Mouse (Mus musculus): ENCODE results near the gene Selenow. TPM values are rescaled to one million over a fixed set of nuclear protein-coding genes. Genes with fewer than 3 reads are reported as not detected.

The Selenow gene
- total and polyA plus RNA-seq, 2 experiments from 2014 or later = 404 to 632 TPM

- Histone ChIP-seq H3K27me3 (ENCODE audit: control insufficient read depth, insufficient read depth, low read length) (no peaks in the 10 kb centered on the region), H3K27ac (ENCODE audit: low read depth) (peak overlapping the region; percentile 89), H3K4me3 (ENCODE audit: low read depth, low read length) (no peak overlapping the region), H3K4me2 (ENCODE audit: low read depth, low read length) (0 out of 2 replicates have a peak overlapping the region, but pooled peaks have one; percentile 13), H3K4me1 (ENCODE audit: control insufficient read depth, insufficient read depth) (peaks cover 13% of the 10 kb centered on the region), H3K9ac (replicated peaks; ENCODE audit: low read depth, low read length) (no peak overlapping the region), H3K9me3 (replicated peaks; ENCODE audit: control insufficient read depth, low read length) (no peaks in the 10 kb centered on the region), H3K36me3 (replicated peaks; ENCODE audit: control insufficient read depth, insufficient read depth, low read length) (peaks cover 26% of the 10 kb centered on the region)
- WGBS = 35% methylated on average over 16 of the region's 16 CpGs
- TF ChIP-seq CTCF (IDR thresholded peaks at IDR 0.05; ENCODE audit: low read depth) (no peak), EP300 (IDR thresholded peaks at IDR 0.05; ENCODE audit: low read depth) (peak; percentile 43; the same call in 1 of the 2 replicates)
- ATAC-seq (ENCODE audit: insufficient read depth, low read depth) (peak; percentile 69), DNase-seq (ENCODE audit: low spot score) (peak; percentile 39)
These were observed 11.5 kb upstream of the Selenow start for GRCm38 (mm10) chr7:15933437-15934359.

GRCm38 (mm10) chr7:15931635-15932034, 9.4 kb upstream of the Selenow start:
- WGBS = 11% methylated on average over 3 of the region's 3 CpGs
- ATAC-seq (ENCODE audit: insufficient read depth, low read depth) = no peak
- TF ChIP-seq CTCF (IDR thresholded peaks at IDR 0.05; ENCODE audit: low read depth) = no peak
- TF ChIP-seq EP300 (IDR thresholded peaks at IDR 0.05; ENCODE audit: low read depth) = no peak
- H3K9ac ChIP-seq (replicated peaks; ENCODE audit: low read depth, low read length) = no peak overlapping the region
- H3K9me3 ChIP-seq (replicated peaks; ENCODE audit: control insufficient read depth, low read length) = no peaks in the 10 kb centered on the region
- H3K27ac ChIP-seq (ENCODE audit: low read depth) = peak overlapping the region; percentile 83
- H3K4me3 ChIP-seq (ENCODE audit: low read depth, low read length) = no peak overlapping the region
- DNase-seq (ENCODE audit: low spot score) = peak; percentile 56
- peak overlapping the region; percentile 44 for H3K4me2 ChIP-seq (ENCODE audit: low read depth, low read length)
- peaks cover 5% of the 10 kb centered on the region; the same call in 1 of the 2 replicates for H3K36me3 ChIP-seq (replicated peaks; ENCODE audit: control insufficient read depth, insufficient read depth, low read length)
- H3K27me3 ChIP-seq (ENCODE audit: control insufficient read depth, insufficient read depth, low read length) = no peaks in the 10 kb centered on the region
- peaks cover 13% of the 10 kb centered on the region for H3K4me1 ChIP-seq (ENCODE audit: control insufficient read depth, insufficient read depth)

GRCm38 (mm10) chr7:15930543-15930942, 8.3 kb upstream of the Selenow start:
- no peak for ATAC-seq (ENCODE audit: insufficient read depth, low read depth)
- Histone ChIP-seq H3K4me2 (ENCODE audit: low read depth, low read length) (no peak overlapping the region), H3K9me3 (replicated peaks; ENCODE audit: control insufficient read depth, low read length) (no peaks in the 10 kb centered on the region)

GRCm38 (mm10) chr7:15929910-15930309, 7.7 kb upstream of the Selenow start:
- Histone ChIP-seq H3K27ac (ENCODE audit: low read depth) (no peak overlapping the region), H3K27me3 (ENCODE audit: control insufficient read depth, insufficient read depth, low read length) (no peaks in the 10 kb centered on the region), H3K4me3 (ENCODE audit: low read depth, low read length) (no peak overlapping the region), H3K36me3 (replicated peaks; ENCODE audit: control insufficient read depth, insufficient read depth, low read length) (no peaks in the 10 kb centered on the region), H3K4me2 (ENCODE audit: low read depth, low read length) (no peak overlapping the region), H3K9me3 (replicated peaks; ENCODE audit: control insufficient read depth, low read length) (no peaks in the 10 kb centered on the region), H3K4me1 (ENCODE audit: control insufficient read depth, insufficient read depth) (peaks cover 13% of the 10 kb centered on the region), H3K9ac (replicated peaks; ENCODE audit: low read depth, low read length) (no peak overlapping the region)
- DNase-seq (ENCODE audit: low spot score) (peak; percentile 67), ATAC-seq (ENCODE audit: insufficient read depth, low read depth) (peak; percentile 65)
- 21% methylated on average over 4 of the region's 4 CpGs for WGBS
- TF ChIP-seq CTCF (IDR thresholded peaks at IDR 0.05; ENCODE audit: low read depth) (peak; percentile 72), EP300 (IDR thresholded peaks at IDR 0.05; ENCODE audit: low read depth) (no peak)

More at GRCm38 (mm10) chr7:15930543-15930942, 8.3 kb upstream of the Selenow start:
- WGBS = 61% methylated on average over 2 of the region's 2 CpGs
- DNase-seq (ENCODE audit: low spot score) = no peak
- no peaks in the 10 kb centered on the region for H3K27me3 ChIP-seq (ENCODE audit: control insufficient read depth, insufficient read depth, low read length)
- TF ChIP-seq EP300 (IDR thresholded peaks at IDR 0.05; ENCODE audit: low read depth) (no peak), CTCF (IDR thresholded peaks at IDR 0.05; ENCODE audit: low read depth) (peak; percentile 25; the same call in 1 of the 2 replicates)
- no peak overlapping the region for H3K9ac ChIP-seq (replicated peaks; ENCODE audit: low read depth, low read length)
- peaks cover 13% of the 10 kb centered on the region for H3K4me1 ChIP-seq (ENCODE audit: control insufficient read depth, insufficient read depth)
- no peaks in the 10 kb centered on the region for H3K36me3 ChIP-seq (replicated peaks; ENCODE audit: control insufficient read depth, insufficient read depth, low read length)
- no peak overlapping the region for H3K27ac ChIP-seq (ENCODE audit: low read depth)
- no peak overlapping the region for H3K4me3 ChIP-seq (ENCODE audit: low read depth, low read length)

- Histone ChIP-seq H3K4me2 (ENCODE audit: low read depth, low read length) (peak overlapping the region; percentile 75), H3K9me3 (replicated peaks; ENCODE audit: control insufficient read depth, low read length) (no peaks in the 10 kb centered on the region), H3K9ac (replicated peaks; ENCODE audit: low read depth, low read length) (peak overlapping the region; percentile 86), H3K27me3 (ENCODE audit: control insufficient read depth, insufficient read depth, low read length) (no peaks in the 10 kb centered on the region), H3K4me1 (ENCODE audit: control insufficient read depth, insufficient read depth) (peaks cover 21% of the 10 kb centered on the region), H3K36me3 (replicated peaks; ENCODE audit: control insufficient read depth, insufficient read depth, low read length) (peaks cover 30% of the 10 kb centered on the region), H3K27ac (ENCODE audit: low read depth) (peak overlapping the region; percentile 87), H3K4me3 (ENCODE audit: low read depth, low read length) (peak overlapping the region; percentile 83)
- under 1% methylated on average over 10 of the region's 10 CpGs for WGBS
- TF ChIP-seq EP300 (IDR thresholded peaks at IDR 0.05; ENCODE audit: low read depth) = no peak; the same call in 1 of the 2 replicates
- no peak for TF ChIP-seq CTCF (IDR thresholded peaks at IDR 0.05; ENCODE audit: low read depth)
- ATAC-seq (ENCODE audit: insufficient read depth, low read depth) = peak; percentile 53
- DNase-seq (ENCODE audit: low spot score) = peak; percentile 42
These were observed 406 bp downstream of the Selenow start for GRCm38 (mm10) chr7:15921796-15922195.
